Mouse (Mus musculus): ENCODE results near the gene Pax6. TPM values are rescaled to one million over a fixed set of nuclear protein-coding genes. Genes with fewer than 3 reads are reported as not detected.
A peak's percentile ranks its signal among the peaks of the same experiment; 100 is the strongest.

The Pax6 gene
- total and polyA plus RNA-seq, 2 experiments from 2014 or later: 0.15 TPM; not detected in 1

GRCm38 (mm10) chr2:105669881-105670730 lies 1.4 kb downstream of the Pax6 start:
- H3K4me3 ChIP-seq (ENCODE audit: low read depth, low read length): no peak overlapping the region
- H3K4me1 ChIP-seq (ENCODE audit: control insufficient read depth, insufficient read depth): peaks cover 11% of the 10 kb centered on the region; the same call in 1 of the 2 replicates
- no peak overlapping the region for H3K9ac ChIP-seq (replicated peaks; ENCODE audit: low read depth, low read length)
- ATAC-seq (ENCODE audit: insufficient read depth, low read depth): no peak
- TF ChIP-seq EP300 (IDR thresholded peaks at IDR 0.05; ENCODE audit: low read depth): no peak
- TF ChIP-seq CTCF (IDR thresholded peaks at IDR 0.05; ENCODE audit: low read depth): no peak
- no peak overlapping the region for H3K4me2 ChIP-seq (ENCODE audit: low read depth, low read length)
- H3K36me3 ChIP-seq (replicated peaks; ENCODE audit: control insufficient read depth, insufficient read depth, low read length): no peaks in the 10 kb centered on the region
- no peak overlapping the region for H3K27ac ChIP-seq (ENCODE audit: low read depth)
- H3K9me3 ChIP-seq (replicated peaks; ENCODE audit: control insufficient read depth, low read length): no peaks in the 10 kb centered on the region
- DNase-seq (ENCODE audit: low spot score): no peak
- peaks cover 99% of the 10 kb centered on the region for H3K27me3 ChIP-seq (ENCODE audit: control insufficient read depth, insufficient read depth, low read length)
- 2% methylated on average over 29 of the region's 29 CpGs for WGBS

GRCm38 (mm10) chr2:105670731-105671095 lies 2.0 kb downstream of the Pax6 start:
- no peak overlapping the region for H3K9ac ChIP-seq (replicated peaks; ENCODE audit: low read depth, low read length)
- TF ChIP-seq EP300 (IDR thresholded peaks at IDR 0.05; ENCODE audit: low read depth) (no peak), CTCF (IDR thresholded peaks at IDR 0.05; ENCODE audit: low read depth) (no peak)
- H3K4me2 ChIP-seq (ENCODE audit: low read depth, low read length): no peak overlapping the region
- no peak for DNase-seq (ENCODE audit: low spot score)
- no peak overlapping the region for H3K4me3 ChIP-seq (ENCODE audit: low read depth, low read length)
- no peaks in the 10 kb centered on the region for H3K9me3 ChIP-seq (replicated peaks; ENCODE audit: control insufficient read depth, low read length)
- H3K4me1 ChIP-seq (ENCODE audit: control insufficient read depth, insufficient read depth): peaks cover 16% of the 10 kb centered on the region; the same call in 1 of the 2 replicates
- ATAC-seq (ENCODE audit: insufficient read depth, low read depth): no peak
- no peaks in the 10 kb centered on the region for H3K36me3 ChIP-seq (replicated peaks; ENCODE audit: control insufficient read depth, insufficient read depth, low read length)
- H3K27ac ChIP-seq (ENCODE audit: low read depth): no peak overlapping the region
- 7% methylated on average over 6 of the region's 6 CpGs for WGBS
- H3K27me3 ChIP-seq (ENCODE audit: control insufficient read depth, insufficient read depth, low read length): peaks cover 99% of the 10 kb centered on the region

DNA sequence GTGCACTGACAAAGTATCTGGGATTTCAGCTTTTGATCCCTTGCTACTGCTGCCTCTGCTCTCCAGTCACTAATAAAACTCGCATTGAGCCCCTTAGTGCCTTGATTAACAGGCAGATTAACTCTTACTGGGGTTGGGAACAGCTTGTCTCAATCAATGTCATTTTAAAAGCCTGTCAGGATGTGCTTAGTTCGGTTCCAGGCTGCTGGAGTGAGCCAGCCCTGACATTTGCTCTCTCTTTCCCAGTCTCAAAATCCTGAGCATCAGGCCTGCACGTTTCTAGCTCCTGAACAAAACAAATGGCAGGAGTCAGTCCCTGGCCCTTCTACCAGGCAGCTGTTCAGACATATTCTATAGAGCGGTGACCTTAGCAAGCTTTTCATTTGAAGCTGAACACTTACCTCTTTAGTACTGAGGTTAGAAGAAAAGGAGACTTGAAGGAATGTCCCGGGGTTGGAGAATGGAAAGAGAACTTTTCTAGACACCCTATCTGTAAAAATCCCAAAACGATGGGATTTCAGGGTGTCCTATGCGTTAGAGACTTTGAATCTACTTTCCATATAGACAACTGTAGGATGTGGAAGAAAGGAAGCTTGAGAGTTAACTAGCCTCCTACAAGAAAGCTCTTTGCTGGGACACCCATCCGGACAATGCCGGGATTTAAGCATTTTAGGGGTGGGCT lies 2.6 kb downstream of the Pax6 start:
- DNase-seq (ENCODE audit: low spot score): no peak
- WGBS: 4% methylated on average over 9 of the region's 9 CpGs
- H3K27me3 ChIP-seq (ENCODE audit: control insufficient read depth, insufficient read depth, low read length): peaks cover 99% of the 10 kb centered on the region
- H3K4me3 ChIP-seq (ENCODE audit: low read depth, low read length): no peak overlapping the region
- H3K9ac ChIP-seq (replicated peaks; ENCODE audit: low read depth, low read length): no peak overlapping the region
- H3K36me3 ChIP-seq (replicated peaks; ENCODE audit: control insufficient read depth, insufficient read depth, low read length): no peaks in the 10 kb centered on the region
- no peak for ATAC-seq (ENCODE audit: insufficient read depth, low read depth)
- H3K9me3 ChIP-seq (replicated peaks; ENCODE audit: control insufficient read depth, low read length): no peaks in the 10 kb centered on the region
- H3K4me1 ChIP-seq (ENCODE audit: control insufficient read depth, insufficient read depth): peaks cover 16% of the 10 kb centered on the region; the same call in 1 of the 2 replicates
- no peak overlapping the region for H3K4me2 ChIP-seq (ENCODE audit: low read depth, low read length)
- TF ChIP-seq CTCF (IDR thresholded peaks at IDR 0.05; ENCODE audit: low read depth): no peak
- TF ChIP-seq EP300 (IDR thresholded peaks at IDR 0.05; ENCODE audit: low read depth): no peak
- H3K27ac ChIP-seq (ENCODE audit: low read depth): no peak overlapping the region

- H3K4me1 ChIP-seq (ENCODE audit: control insufficient read depth, insufficient read depth): peaks cover 20% of the 10 kb centered on the region; the same call in 1 of the 2 replicates
- H3K36me3 ChIP-seq (replicated peaks; ENCODE audit: control insufficient read depth, insufficient read depth, low read length): no peaks in the 10 kb centered on the region
- no peak overlapping the region for H3K27ac ChIP-seq (ENCODE audit: low read depth)
- peak overlapping the region; percentile 46 for H3K4me3 ChIP-seq (ENCODE audit: low read depth, low read length)
- peaks cover 99% of the 10 kb centered on the region for H3K27me3 ChIP-seq (ENCODE audit: control insufficient read depth, insufficient read depth, low read length)
- WGBS: 2% methylated on average over 25 of the region's 25 CpGs
- DNase-seq (ENCODE audit: low spot score) (no peak), ATAC-seq (ENCODE audit: insufficient read depth, low read depth) (no peak)
- H3K4me2 ChIP-seq (ENCODE audit: low read depth, low read length): no peak overlapping the region
- H3K9me3 ChIP-seq (replicated peaks; ENCODE audit: control insufficient read depth, low read length): no peaks in the 10 kb centered on the region
- no peak for TF ChIP-seq EP300 (IDR thresholded peaks at IDR 0.05; ENCODE audit: low read depth)
- no peak for TF ChIP-seq CTCF (IDR thresholded peaks at IDR 0.05; ENCODE audit: low read depth)
- H3K9ac ChIP-seq (replicated peaks; ENCODE audit: low read depth, low read length): no peak overlapping the region
These were observed 3.3 kb downstream of the Pax6 start for GRCm38 (mm10) chr2:105671798-105672595.

DNA sequence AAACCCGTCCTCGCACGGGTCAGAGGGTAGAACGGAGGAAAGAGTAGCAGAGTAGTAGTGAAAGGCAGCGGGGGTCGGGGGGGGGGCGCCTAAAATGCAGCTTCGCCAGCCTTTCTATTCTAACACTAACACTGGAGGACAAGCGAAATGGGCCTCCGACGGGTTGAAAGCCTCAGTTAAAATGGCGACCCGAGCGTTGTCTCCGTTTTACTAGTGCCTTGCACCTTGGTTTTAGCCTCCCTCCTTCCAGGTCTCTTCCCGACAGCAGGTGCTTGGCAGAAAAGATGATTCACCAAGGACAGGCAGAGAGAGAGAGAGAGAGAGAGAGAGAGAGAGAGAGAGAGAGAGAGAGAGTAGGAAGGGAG lies 3.9 kb downstream of the Pax6 start:
- TF ChIP-seq CTCF (IDR thresholded peaks at IDR 0.05; ENCODE audit: low read depth): no peak
- no peak for TF ChIP-seq EP300 (IDR thresholded peaks at IDR 0.05; ENCODE audit: low read depth)
- ATAC-seq (ENCODE audit: insufficient read depth, low read depth): no peak
- no peak overlapping the region for H3K27ac ChIP-seq (ENCODE audit: low read depth)
- no peak overlapping the region for H3K9ac ChIP-seq (replicated peaks; ENCODE audit: low read depth, low read length)
- peaks cover 99% of the 10 kb centered on the region for H3K27me3 ChIP-seq (ENCODE audit: control insufficient read depth, insufficient read depth, low read length)
- DNase-seq (ENCODE audit: low spot score): no peak
- no peaks in the 10 kb centered on the region for H3K36me3 ChIP-seq (replicated peaks; ENCODE audit: control insufficient read depth, insufficient read depth, low read length)
- peak overlapping the region; percentile 46 for H3K4me3 ChIP-seq (ENCODE audit: low read depth, low read length)
- H3K9me3 ChIP-seq (replicated peaks; ENCODE audit: control insufficient read depth, low read length): no peaks in the 10 kb centered on the region
- 2% methylated on average over 15 of the region's 16 CpGs for WGBS
- H3K4me1 ChIP-seq (ENCODE audit: control insufficient read depth, insufficient read depth): peaks cover 20% of the 10 kb centered on the region; the same call in 1 of the 2 replicates
- no peak overlapping the region for H3K4me2 ChIP-seq (ENCODE audit: low read depth, low read length)

Measured in heart, postnatal 0 days (tissue).